Mouse (Mus musculus) left cerebral cortex, adult 9 months (tissue): ENCODE results near the gene Arhgap32.

Experiments
- DNase-seq, 2 experiments: peaks; one replicate each; pipeline ENCODE4 v3.0.0; 2022; ENCODE audit warnings: low spot score in 2 of 2

The Arhgap32 gene

DNA sequence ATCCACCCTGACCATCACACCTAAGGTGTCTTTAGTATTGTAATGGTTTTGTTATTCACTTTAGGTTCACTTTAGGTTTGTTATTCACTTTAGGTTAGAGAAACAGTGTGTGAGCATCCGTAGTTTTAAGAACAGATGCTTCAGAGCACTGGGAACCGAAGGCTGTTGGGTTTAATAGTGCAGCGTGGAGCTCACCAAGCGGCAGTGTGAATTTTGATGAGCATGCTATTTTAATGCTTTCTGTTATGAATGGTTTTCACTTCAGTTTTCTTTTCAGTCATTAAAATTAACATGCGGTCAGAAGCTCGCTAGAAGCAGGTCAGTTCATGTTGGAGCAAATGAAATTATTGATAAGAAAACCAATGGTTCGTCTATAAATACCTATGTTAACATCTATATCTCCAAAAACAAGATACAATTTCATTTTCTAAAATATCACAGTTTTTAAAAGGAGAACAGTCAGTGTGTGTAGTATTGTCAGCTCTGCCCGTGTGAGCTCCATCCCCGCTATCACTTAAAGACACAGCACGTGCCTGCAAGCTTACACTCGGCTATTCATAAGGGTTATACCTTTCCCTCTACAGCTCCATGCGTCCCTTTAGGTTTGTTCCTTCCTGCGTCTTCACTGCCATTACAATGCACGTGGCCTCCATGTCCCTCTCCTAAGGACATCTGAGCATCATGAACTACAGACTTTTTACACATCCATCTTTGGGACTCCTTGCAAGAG lies 21.9 kb downstream of the Arhgap32 start:
- DNase-seq = no peak

DNA sequence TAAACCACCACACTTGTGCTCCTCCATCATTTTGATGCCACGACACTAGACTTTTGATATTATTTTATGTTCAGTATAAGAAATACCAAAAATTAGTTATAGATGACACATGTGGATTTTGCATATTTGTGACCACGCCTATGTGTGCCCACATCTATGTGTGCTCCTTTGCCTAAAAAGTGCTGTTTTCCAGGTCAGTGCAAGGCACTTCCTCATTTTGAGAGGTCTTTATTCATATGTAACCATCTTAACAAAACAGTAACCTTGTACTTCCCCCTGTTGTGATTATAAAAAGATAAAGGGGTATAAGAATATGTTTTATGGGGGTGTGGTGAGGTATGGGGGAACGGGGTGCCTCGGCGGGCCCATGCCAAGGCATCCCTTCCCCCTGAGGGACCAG lies 22.7 kb downstream of the Arhgap32 start:
- DNase-seq = no peak

DNA sequence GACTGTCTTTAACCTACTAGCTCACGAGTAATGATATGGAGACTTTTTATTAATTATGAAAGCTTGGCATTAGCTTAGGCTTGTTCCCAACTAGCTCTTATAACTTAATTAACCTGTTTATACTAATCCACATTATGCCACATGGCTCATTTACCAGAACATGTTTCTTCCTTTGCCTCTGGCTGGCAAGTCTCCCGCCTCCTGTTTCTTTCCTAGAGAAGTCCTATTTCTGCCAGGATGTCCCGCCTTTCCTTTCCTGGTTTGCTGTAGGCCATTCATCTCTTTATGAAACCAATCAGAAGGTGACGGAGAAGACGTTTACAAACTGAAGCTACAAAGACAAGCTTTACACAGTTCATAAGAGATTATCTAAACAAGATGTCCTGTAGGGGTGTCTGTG lies 23.7 kb downstream of the Arhgap32 start:
- no peak for DNase-seq

DNA sequence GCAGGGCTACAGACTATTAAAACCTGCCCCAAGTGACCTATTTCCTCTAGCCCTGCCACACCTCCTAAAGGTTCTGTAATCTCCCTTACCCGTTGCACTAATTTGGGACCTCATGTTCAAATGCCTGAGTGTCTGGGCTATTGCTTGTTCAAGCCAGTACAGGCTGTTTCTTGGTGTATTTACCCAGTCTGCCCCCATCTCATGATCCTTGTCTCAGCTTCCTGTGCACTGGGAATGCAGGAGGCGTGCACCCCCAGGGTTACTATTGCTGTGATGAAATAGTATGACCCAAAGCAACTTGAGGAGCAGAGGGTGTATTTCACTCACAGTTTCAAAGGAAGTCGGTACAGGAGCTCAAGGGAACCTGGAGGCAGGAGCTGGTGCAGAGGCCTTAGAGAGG lies 26.9 kb downstream of the Arhgap32 start:
- no peak for DNase-seq

DNA sequence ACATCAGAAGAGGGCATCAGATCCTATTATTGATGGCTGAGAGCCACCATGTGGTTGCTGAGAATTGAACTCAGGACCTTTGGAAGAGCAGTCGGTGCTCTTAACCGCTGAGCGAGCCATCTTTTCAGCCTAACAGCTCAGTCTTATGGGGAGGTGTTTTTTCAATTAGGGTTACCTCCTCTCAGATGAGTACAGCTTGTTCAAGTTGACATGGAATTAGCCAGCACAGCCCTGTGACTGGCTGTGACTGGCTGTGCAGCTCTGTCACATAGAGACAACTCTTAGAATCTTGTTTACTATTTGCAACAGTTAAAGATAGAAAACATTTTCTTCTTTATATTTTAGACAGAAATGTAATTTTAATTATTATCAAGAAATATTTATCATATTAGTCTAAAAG lies 27.5 kb downstream of the Arhgap32 start:
- DNase-seq = no peak

DNA sequence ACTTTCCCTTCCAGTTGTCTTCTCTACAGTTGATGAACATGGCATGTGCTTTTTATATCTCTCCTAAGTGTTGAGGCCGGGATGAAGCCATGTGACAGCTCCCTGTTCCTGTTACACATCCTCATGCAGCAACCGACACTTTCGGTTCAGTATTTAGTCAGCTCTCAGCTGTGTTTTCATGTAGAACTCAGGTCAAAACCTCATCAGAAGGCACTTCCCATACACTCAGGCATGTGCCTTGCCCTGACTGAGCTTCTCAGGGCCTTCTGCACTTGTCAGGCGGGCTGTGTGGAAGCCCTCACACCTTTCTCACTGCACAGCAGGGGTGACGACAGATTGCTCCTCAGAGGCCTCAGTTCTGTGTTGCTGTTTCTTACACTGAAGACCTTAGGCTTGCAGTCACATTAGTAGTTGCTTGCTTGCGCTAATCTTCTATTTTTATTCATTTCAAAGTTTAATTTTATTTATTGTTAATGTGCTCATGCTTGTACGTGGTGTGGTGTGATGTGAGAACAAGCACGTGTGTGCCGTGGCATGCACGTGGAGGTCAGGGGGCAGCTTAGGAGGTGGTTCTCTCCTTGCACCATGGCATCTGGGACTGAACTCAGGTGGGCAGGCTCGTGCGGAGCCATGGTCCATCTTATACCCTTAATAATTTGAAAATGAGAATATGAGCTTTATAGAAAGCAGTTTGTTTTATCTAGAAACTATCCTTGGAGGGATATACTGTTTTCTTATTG lies 30.5 kb downstream of the Arhgap32 start:
- peak in 1 of 2 experiments; percentile 43 for DNase-seq

DNA sequence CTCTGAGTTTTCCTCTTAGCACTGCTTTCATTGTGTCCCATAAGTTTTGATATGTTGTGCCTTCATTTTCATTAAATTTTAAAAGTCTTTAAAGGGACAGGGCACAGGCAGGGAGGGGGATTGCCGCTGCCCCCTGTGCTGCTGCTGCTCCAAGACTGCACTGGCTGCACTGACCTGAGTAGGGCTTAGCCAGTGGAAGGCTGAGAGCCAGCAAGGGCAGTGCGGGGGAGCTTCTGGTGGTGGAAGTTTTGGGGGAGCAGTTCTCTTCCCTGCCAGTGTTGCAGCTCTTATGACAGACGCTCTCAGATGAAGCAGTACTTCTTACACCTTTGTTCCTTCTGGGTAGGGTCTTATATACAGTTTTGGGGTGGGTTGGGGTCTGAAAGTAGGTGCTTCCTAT lies 33.3 kb downstream of the Arhgap32 start:
- no peak for DNase-seq

DNA sequence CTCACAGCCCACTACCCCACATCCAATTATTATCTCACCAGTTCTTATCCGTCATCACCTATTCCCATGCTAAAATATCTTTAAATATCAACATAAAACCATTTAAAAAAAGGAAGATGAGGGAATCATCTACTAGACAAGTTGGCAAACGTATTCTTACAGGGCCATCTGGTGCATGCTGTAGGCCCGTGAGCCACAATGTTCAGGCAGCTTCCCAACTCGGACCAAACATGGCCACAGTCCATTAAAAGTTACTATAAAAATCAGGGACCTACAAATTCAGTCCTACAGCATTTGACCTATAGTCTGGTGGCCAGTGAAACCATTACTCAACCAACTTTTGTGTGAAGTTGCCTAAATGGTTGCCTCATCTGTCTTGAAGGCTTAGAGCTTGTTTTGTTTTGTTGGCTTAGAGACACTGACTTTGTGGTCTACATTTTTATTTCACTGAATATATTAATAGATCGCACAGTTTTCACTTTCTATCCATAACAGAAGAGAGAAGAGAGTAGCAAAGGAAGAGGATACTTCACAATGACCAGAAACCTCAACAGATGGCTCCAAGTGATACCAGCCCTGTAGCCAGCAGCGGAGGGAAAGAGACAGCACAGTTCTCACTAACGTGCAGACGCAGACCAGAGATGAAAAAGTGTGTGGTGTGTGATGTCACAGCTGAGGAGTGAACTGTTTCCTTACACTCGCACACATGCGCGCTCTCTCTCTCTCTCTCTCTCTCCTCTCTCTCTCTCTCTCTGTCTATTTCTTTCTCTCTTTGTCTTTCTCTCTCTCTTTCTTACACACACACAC lies 34.1 kb downstream of the Arhgap32 start:
- DNase-seq = no peak

DNA sequence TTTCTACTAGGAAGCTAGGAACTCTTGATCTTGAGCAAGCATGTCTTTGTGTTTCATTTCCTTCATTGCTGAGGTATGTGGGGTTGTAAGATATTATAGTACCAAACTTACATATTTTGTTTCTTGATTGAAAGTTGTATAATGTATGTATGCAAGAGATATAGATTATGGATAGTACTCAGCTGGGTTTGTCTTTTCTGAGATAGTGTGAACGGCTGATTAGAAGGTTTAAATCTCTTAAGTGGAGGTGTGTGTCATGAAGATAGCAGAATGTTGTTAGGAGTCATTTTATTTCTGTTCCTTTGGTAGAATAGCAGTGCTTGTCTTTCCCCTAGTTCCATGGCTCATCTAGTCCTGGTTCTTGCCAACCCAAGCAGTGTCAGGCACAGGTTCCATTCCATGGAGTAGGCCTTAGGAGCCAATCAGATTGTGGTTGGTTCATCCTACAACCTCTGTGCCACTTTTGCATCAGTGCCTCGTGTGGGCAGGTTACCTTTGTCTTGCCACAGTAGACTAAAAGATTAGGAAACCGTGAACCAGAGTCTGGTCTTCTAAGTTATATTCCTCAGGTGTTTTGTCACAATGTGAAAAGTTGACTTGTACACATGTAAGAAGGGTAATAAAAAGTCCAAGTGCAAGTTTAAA lies 38.9 kb downstream of the Arhgap32 start:
- DNase-seq = no peak

DNA sequence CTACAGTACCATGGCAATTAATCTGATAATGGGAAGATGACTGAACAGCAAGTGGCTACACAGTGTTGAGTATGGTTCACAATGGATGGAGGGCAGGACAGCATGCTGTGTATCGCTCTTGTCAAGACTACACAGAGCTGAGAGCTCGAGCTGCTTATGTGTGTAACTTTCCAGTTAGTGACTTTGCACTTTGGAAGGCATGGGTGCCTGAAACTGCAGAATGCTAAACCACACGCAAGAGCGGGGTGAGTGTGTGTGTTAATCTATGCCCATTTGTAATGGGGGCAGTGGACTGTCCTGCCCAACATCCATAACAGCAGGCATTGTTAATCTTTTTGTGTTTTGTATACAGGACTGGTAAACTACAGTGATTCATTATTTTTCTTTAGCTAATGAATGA lies 40.8 kb downstream of the Arhgap32 start:
- no peak for DNase-seq

DNA sequence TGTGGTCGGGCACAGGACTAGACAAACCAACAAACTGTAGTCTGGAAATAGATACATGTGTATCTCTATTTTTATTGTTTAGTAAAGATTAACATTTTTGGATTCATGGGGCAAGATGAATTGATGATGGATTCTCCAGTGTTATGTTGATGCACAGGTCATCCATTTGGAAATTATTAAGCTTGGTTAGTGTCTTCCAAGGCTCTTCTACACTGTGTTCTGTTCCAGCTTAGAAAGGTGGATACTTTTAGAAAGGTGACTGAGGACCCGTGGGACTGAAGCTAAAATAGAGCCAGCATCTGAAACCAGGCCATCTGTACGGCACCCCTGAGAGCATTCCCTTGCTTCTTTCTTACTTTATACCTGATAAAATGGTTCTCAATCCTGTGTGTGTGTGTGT lies 41.3 kb downstream of the Arhgap32 start:
- DNase-seq = no peak

DNA sequence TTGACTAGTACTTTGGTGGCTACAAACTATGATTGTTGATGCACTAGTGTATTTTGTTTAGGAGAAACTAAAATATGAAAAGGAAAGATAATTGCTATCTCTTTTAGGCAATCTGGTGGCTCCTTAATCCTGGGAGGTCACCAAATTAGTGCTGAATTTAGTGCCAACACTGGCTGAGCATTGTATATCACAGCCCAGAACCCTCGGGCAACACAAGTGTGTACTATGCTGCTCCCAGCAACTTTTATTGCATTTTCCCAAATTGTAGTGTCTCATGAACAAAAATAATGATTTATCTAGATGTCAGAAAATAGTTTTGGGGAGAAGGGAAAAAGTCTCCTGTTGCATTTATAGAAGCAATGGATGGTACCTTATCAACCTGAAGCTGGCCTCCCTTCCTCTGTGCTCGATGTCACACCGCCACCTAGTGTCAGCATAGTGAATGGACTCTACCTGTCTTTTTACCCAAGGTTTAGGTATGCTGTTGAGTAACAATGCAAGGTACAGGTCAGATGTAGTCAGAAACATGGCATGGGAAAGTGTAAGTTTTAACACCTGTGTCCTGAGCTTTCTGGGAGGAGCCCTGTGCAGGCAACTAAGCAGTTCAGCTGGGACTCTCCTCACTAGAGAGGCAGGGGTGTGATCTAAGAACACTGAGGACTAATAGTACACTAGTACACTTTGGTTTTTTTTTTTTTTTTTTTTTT lies 43.1 kb downstream of the Arhgap32 start:
- DNase-seq = peak in 1 of 2 experiments; percentile 73

DNA sequence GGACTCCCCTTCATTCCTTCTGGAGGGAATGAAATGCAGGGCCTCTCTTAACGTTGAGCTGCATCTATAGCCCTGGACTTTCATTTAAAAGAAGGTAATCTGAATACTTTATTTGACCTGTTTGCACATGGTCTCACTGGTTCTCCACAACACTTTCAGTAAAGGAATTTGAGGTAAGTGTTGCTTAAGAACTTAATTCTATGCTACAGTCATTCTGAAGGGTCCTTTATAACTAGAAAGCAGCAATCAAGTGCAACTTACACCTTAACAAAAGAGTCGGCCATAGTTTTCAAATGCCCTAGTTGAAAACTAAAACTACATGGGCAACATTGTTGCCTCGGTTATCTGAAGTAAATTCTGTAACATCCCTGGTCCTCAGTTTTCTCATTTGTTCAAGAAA lies 43.8 kb downstream of the Arhgap32 start:
- no peak for DNase-seq

DNA sequence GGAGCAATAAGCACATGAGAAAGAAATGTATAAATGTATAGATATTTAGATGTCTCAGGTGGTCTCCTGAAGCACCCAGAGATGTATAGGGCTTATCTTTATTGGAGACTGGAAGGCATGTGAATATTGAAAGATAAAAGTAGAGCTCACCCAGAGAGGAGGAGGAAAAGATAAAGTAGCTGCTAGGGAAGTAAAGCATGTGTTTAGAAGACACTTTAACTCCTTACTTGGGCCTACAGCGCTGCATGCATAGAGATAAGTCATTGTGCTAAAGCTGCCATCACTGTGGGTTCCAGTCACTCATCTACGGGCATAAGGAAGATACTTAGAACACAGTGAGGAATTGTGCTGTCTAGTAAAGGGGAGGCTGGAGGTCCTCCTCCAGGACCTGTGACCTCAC lies 46.9 kb downstream of the Arhgap32 start:
- DNase-seq = no peak

DNA sequence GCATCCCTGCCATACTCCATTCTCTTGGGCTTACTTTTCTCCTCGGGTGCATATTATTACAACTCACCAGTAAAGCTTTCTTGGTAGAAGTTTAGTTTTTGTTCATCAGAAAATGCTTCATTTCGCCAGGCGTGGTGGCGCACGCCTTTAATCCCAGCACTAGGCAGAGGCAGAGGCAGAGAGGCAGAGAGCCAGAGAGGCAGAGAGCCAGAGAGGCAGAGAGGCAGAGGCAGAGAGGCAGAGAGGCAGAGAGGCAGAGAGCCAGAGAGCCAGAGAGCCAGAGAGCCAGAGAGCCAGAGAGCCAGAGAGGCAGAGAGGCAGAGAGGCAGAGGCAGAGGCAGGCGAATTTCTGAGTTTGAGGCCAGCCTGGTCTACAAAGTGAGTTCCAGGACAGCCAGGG lies 47.9 kb downstream of the Arhgap32 start:
- peak in 1 of 2 experiments; percentile 35 for DNase-seq

DNA sequence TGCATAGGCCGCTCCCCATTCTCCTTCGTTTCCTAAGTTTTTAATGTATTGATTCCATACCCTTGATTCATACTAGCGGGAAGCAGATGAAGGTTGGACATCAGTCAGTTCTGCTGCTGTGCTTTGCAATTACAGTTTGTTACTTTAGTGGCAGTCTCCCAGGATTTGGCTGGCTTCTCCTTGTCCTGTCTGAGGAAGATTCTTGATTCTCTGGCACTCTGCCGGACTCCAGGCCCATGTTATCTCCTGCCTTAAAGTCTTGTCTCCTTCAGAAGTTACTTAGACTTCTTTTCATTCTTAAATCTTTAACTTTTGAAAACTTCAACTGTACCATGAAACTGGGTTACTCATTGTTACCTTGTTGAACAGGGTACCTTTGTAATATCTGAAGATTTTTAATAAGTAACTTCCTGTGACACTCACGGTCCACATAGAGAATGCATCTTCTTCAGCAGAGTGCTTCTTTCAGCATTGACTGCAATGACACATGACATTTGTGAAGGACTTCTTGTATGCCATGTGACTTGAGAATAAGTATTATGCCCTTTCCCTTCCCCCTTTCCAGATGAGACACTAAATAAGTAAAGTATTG lies 52.7 kb downstream of the Arhgap32 start:
- DNase-seq = no peak

DNA sequence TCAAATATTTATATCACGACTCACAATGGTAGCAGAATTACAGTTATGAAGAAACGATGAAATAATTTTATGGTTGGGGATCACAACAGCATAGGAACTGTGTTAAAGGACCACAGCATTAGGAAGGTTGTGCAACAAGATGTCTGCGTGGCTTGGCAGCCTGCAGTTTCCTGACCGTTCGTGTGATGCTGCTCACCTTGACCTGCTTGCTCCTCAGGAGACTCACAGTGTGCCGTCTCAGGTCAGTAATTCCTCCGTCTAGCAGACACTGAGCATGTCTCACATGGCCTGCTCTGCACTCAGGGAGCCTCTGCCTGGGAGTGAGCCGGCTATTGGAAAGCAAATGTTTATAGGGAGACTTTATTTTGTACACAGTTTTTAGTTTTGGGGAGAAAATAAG lies 54.8 kb downstream of the Arhgap32 start:
- no peak for DNase-seq

DNA sequence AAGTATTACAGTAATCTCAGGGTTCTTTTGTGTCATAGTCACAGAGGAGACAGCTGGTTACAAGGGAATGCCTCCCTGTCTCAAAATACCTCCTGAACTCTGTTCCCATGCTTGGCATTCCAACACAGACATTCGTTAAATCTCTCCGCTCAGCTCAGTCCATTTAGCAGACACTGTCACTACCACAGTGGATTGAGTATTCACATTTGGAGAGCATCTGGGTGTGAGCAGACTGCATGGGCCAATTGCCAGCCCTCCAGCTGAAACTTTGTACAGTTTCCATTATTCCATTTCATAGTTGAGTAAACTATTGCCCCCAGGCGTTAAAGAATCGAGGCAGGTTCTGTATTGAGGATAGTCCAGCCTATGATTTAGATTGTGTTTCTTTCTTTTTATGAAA lies 60.7 kb downstream of the Arhgap32 start:
- DNase-seq = no peak

DNA sequence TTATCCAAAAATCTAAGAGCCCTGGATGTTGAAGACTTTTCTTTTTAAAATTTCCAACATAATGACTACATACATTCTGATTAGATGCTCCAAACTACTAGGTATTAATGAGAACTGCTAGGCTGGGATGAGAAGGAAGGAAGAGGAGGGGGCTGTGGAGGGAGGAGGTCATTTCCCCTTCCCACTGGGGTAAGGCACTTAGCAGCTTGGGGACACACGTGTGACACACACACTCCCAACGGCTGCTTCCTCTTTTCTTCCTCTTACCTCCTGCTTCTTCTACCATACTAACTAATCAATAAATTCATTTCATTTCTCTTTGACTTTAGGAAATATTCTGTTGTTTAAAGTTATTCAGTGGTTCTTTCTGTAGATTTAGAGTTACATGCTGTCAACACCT lies 65.2 kb downstream of the Arhgap32 start:
- DNase-seq = no peak

DNA sequence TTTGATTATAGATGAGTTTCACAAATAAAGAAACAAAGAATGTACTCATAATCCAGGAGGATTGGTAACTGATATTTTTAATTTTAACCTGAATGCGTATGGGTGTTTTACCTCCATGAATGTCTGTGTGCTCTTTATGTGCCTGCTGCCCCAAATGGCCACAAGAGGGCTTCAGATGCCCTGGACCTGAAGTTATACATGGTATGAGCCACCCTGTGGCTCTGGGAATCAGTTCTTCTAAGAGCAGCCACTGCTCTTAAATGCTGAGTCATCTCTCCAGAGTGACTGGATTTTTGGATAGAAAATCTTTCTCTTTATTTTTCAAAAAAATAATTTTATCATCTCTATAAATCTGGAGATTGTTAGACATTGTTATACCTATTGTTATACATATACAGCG lies 70.6 kb downstream of the Arhgap32 start:
- DNase-seq = no peak
